Mouse (Mus musculus): ENCODE data around the gene Colq.

Gene Colq

GRCm38 (mm10) chr14:31574903-31575665 lies 16.1 kb downstream of the Colq start:
- DNase-seq, result no peak

GRCm38 (mm10) chr14:31572561-31573175 lies 18.5 kb downstream of the Colq start:
- DNase-seq, result no peak

DNA sequence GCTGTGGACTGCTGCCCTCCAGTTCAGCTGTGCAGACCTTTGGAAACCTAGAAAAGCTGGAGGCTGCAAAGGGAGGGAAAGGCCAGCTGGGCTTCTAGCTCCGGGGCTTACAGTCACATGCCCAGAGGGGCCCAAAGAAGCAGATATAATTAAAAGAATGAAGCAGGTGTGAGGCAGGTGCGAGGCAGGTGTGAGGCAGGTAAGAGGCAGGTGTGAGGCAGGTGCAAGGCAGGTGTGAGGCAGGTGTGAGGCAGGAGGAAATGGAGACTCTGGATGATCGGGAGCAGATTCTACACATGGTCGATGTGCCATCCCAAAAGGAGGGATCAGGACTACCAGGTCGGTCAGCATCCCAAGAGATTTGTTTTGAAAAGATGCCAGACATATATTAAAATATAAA lies 19.7 kb downstream of the Colq start:
- no peak for DNase-seq

DNA sequence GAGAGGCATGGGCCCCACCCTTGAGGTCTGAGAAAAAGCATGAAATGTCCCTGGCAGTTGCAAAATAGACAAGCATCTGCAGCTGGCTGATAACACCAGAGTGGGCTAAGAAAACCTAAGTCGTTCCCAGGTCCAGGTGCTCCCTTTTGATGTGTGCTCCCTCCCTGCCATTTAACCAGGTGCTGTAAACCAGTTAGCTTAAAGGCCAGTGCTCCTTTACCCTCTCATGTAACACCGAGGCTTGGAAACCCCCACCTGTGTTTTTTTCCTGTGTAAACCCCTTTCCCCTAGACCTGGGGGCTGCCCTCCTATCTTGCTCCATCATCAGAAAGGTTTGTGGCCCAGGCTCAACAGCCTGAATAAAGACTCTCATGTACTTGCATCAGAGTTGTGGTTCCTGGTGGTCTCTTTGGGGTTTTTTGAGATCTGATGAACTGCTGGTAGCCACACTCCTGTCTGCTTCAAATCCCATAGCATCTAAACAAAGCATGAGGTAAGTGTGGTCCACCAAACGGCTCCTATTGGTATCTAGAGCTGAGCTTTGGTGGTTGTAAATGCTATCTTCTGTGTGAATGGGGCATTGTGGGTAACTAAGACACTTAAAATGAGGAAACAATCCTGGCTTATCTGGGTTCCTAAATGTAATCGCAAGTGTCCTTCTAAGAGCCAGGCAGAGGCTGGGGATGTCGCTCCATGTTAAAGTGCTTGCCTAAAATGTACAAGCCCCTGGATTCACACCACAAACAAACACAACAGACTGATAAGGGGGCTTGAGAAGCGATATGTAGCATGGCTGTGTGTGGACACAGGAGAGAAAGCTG lies 20.8 kb downstream of the Colq start:
- DNase-seq, result no peak

- DNase-seq, result peak; percentile 32 to 59
Measured at GRCm38 (mm10) chr14:31569151-31569631, 22.0 kb downstream of the Colq start.

GRCm38 (mm10) chr14:31565478-31566212 lies 25.5 kb downstream of the Colq start:
- DNase-seq, result no peak

GRCm38 (mm10) chr14:31564452-31565179 lies 26.5 kb downstream of the Colq start:
- DNase-seq, result peak; percentile 54 to 67

DNA sequence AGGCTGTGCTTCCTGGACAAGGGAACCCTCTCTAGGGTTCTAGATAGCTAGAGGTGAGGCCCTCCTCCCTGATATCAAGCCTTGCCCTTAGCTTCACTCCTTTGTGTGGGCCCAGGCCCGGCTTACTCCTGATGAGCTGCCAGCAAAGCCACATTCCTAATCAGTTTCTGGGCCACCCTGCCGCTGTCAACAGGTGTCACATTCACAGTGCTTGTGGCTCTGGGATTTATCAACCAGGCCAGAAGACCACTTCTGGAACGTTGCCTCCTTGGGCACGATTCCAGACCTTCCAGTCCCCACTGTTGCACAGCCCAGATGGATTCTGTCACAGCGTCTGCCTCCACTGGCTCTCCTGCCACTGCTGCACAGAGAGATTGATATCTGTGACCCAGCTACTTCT lies 30.3 kb downstream of the Colq start:
- DNase-seq, result no peak

DNA sequence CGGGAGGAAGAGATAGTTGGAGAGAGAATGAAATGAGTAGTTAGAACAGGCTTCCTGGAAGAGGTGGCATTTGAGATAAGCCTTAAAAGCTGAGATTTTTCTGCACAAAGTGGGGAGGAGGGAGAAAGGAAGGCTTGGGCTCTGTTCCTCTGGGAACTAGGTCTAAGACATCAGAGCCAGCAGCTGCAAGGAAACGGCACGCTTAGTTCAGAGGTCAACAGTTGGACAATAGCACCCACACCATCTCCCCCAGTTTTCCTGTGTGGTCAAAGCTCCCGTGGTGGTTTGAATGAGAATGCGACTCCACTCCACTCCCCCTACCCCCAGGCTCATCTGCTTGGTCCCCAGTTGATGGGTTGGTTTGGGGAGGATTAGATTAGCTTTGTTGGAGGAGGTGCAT lies 31.9 kb downstream of the Colq start:
- no peak for DNase-seq

DNA sequence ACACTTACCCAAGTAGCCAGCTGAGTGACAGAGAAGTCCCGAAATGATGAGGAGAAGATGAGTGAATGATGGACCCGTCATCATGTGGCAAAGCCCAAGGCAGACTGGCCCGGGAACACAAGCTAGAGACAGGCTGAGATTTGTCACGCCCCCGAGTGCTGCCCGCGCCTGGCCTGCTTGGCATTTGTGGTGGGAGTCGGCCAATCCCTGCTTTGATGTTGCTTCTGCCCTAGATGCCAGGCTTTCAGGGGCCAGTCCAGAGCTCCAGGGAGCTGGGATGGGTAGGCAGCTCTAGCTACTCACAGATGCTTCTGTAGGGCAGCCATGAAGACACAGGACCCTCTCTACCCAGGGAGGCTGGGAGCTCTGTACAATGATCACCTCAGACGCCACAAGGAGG lies 33.4 kb downstream of the Colq start:
- DNase-seq, result no peak

DNA sequence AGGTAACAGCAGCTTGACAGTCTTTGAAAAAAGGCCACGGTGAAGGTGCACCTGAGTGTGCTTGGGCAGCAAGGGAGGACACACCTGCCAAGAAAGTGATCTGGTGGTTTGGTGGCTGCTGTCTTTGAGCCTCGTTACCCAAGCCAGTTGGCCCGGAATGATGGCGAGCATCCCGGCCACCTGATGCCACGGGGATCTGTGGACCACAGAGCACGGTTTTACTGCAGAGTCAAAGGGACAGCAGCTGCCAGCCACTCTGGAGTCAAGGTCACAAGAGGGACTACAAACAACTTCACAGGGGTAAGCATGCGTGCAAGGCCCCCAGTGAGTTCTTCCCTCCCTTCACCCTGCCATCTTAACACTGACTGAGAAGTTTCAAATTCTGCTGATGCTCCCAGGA lies 33.9 kb downstream of the Colq start:
- DNase-seq, result no peak

GRCm38 (mm10) chr14:31556526-31557260 lies 34.5 kb downstream of the Colq start:
- DNase-seq, result no peak

DNA sequence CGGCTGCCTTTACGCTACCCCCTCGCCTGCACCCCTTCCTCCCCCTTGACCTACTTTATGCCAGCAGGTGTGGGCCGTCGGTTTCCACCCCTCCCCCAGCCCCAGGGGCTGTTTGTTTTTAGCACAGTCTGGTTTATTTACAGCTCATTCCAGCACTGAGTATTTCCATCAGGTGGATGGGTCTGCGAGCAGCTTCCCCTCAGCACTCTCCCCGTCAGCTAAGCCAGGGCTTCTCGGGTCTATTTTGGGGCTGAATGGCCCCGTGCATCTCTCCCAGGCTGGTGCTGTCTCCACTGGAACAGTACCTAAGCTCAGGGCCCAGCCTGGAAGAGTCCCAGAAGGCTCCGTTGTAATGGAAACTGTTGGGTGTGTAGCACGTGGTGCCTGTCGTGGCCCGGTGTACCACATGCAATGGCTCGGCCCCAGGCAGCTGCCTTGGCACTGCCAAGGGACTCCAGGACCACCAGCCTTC lies 35.1 kb downstream of the Colq start:
- no peak for DNase-seq

DNA sequence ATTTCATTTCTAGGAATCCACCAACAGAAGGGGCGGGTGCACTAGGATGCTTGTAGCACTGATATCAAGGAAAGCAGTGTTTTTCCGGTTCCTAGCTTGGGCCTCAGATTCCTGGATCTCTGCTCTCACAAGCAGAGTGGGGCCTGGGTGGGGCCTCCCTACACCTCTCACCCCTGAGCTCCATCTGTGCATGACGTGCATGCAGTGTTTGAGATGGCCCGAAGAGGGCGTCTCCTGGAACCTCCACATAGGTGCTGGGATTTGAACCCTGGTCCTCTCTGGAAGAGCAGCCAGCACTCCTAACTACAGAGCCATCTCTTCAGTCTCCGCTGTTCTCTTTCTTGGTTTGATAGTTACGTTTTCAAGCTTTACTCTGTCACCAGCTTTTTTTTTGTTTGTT lies 36.1 kb downstream of the Colq start:
- DNase-seq, result no peak

- DNase-seq, result no peak
Measured at GRCm38 (mm10) chr14:31543885-31544442, 47.2 kb downstream of the Colq start.

DNA sequence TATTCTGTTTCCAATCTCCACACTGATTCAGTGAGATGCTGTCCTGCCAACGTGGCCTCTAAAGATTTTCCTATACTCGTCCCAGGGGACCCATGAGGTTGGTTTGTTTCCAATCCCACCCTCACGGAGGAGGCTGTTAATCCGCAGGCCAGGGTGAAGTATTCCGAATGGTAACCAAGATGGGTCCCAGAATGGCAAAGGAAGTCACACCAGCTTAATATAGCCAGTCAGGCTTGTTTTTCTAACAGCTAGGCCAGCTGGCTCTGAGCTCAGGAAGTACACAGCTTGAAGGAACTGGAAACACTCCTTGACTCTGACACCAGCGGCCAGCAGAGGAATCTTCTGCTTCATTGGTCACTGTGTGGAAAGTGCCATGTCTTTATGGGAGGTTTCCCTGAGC lies 53.8 kb downstream of the Colq start:
- DNase-seq, result peak; percentile 16 to 61

GRCm38 (mm10) chr14:31532656-31533055 lies 58.5 kb downstream of the Colq start:
- peak; percentile 35 to 73 for DNase-seq

- peak; percentile 40 to 69 for DNase-seq
Measured at GRCm38 (mm10) chr14:31531506-31532148, 59.5 kb downstream of the Colq start.

DNA sequence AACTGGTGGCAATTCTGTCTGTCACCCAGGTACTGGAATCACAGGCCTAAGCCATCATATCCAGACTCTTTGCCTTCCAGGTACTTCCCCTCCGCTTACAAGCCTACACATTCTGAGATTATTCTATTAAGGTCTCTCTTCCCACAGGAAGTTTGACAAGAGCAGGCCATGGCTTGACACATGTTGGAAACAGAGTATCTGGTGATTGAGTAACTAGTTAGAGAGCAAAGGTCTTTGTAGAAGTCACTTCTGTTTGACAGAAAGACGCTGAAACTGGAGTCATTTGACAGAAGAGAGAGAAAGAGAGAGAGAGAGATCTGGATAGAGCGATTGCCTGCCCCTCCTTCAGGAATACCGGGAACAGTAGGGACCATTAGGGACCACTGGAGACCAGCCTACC lies 60.3 kb downstream of the Colq start:
- no peak for DNase-seq

- DNase-seq, result no peak
Measured at GRCm38 (mm10) chr14:31525040-31525810, 65.9 kb downstream of the Colq start.

All from kidney, postnatal 25 days (tissue).